Mouse (Mus musculus) activated CD4-positive, CD25-positive, alpha-beta regulatory T cell, adult 4 months (primary cell): ENCODE data around the gene Kansl3. TPM values are rescaled to one million over a fixed set of nuclear protein-coding genes. Genes with fewer than 3 reads are reported as not detected.

Experiments
- polyA plus RNA-seq, 2 experiments: library from polyadenylated mRNA; unstranded; fragments of 100-300 nt; shearing (Covaris generic); gene quantifications; one replicate each; pipeline ENCODE4 v1.2.1; 2017

Gene Kansl3
- polyA plus RNA-seq, 2 experiments from 2014 or later: 43.4 to 44.7 TPM

Other genes starting within 250 kb of the Kansl3 start
- gene Uggt1, start 124.5 kb downstream of the Kansl3 start, polyA plus RNA-seq: 10 to 100 TPM; 19.1 to 22.8 TPM
- gene Neurl3, start 94.5 kb downstream of the Kansl3 start, polyA plus RNA-seq: 10 to 100 TPM; 62.2 to 87.1 TPM
- 10 to 100 TPM; 74.3 to 91.9 TPM for gene Arid5a, start 61.4 kb downstream of the Kansl3 start, polyA plus RNA-seq
- gene Fer1l5, start 3.1 kb upstream of the Kansl3 start, polyA plus RNA-seq: under 1 TPM in 1 of 2 experiments, not detected in 1; 0.42 TPM
- 10 to 100 TPM in 1 of 2 experiments, 1 to 10 TPM in 1; 9.1 to 13.3 TPM for gene Lman2l, start 76.1 kb upstream of the Kansl3 start, polyA plus RNA-seq
- gene Cnnm4, start 102.4 kb upstream of the Kansl3 start, polyA plus RNA-seq: 10 to 100 TPM in 1 of 2 experiments, 1 to 10 TPM in 1; 9.0 to 10.4 TPM
- 1 to 10 TPM; 4.0 to 5.5 TPM for gene Cnnm3, start 142.7 kb upstream of the Kansl3 start, polyA plus RNA-seq
- gene Ankrd23, start 167.7 kb upstream of the Kansl3 start, polyA plus RNA-seq: 10 to 100 TPM; 28.7 to 52.4 TPM
- gene Gm42417, start 170.2 kb upstream of the Kansl3 start, polyA plus RNA-seq: under 1 TPM in 1 of 2 experiments, not detected in 1; 0.73 TPM
- gene Ankrd39, start 178.3 kb upstream of the Kansl3 start, polyA plus RNA-seq: 10 to 100 TPM; 21.5 to 21.6 TPM
- under 1 TPM in 1 of 2 experiments, not detected in 1; 0.13 TPM for gene Sema4c, start 189.2 kb upstream of the Kansl3 start, polyA plus RNA-seq